Mouse (Mus musculus) neural tube, embryonic 14.5 days (tissue): Measurements from ENCODE around the gene Anapc1. TPM values are rescaled to one million over a fixed set of nuclear protein-coding genes. Genes with fewer than 3 reads are reported as not detected.

Experiments used
- ATAC-seq: fragments of 200-750 bp; cut with Nextera tagmentation; 2 replicates; pipeline ENCODE4 v1.8.0; 2017; ENCODE audit warnings: low read depth, mild to moderate bottlenecking, moderate TSS enrichment, moderate library complexity
- H3K27ac ChIP-seq: fragments of 300-500 bp; sonication (generic); 2 replicates; pipeline ENCODE4 v1.5.1; 2014; ENCODE audit warnings: low read depth, mild to moderate bottlenecking, control low read depth, low read length, moderate library complexity, mixed read lengths
- H3K27me3 ChIP-seq: fragments of 300-500 bp; sonication (generic); 2 replicates; pipeline ENCODE4 v1.6.1; 2014; ENCODE audit warnings: low read length; ENCODE audit not compliant: control insufficient read depth, insufficient read depth
- H3K36me3 ChIP-seq: fragments of 300-500 bp; sonication (generic); 2 replicates; pipeline ENCODE4 v1.6.1; 2014; ENCODE audit warnings: low read length, mixed read lengths; ENCODE audit not compliant: control insufficient read depth, insufficient read depth
- H3K4me1 ChIP-seq: fragments of 300-500 bp; sonication (generic); 2 replicates; pipeline ENCODE4 v1.6.1; 2014; ENCODE audit warnings: low read length; ENCODE audit not compliant: control insufficient read depth, insufficient read depth
- H3K4me2 ChIP-seq: fragments of 300-500 bp; sonication (generic); 2 replicates; pipeline ENCODE4 v1.6.1; 2014; ENCODE audit warnings: mild to moderate bottlenecking, low read depth, low read length, control low read depth
- H3K4me3 ChIP-seq: fragments of 300-500 bp; sonication (generic); 2 replicates; pipeline ENCODE4 v1.5.1; 2014; ENCODE audit warnings: low read depth, low read length, control low read depth, mixed read lengths
- H3K9ac ChIP-seq: fragments of 300-500 bp; sonication (generic); replicated peaks from 2 replicates; pipeline ENCODE4 v1.6.1; 2014; ENCODE audit warnings: low read depth, mild to moderate bottlenecking, control low read depth, low read length, mixed read lengths
- H3K9me3 ChIP-seq: fragments of 300-500 bp; sonication (generic); 2 replicates; pipeline ENCODE4 v1.6.1; 2016; ENCODE audit warnings: low read length; ENCODE audit not compliant: control insufficient read depth
- WGBS: fragments of 180-500 bp; shearing (Covaris S2); extraction: QIAGEN DNeasy Blood & Tissue Kit; methylation state at CpG from one replicate; pipeline ENCODE4 v1.1.7; 2014; 5-methylcytosine and 5-hydroxymethylcytosine counted together
- polyA plus RNA-seq: library from polyadenylated mRNA; unstranded; fragments of >200 nt; fragmentation: Nextera tagmentation; extraction: Ambion mirVana; gene quantifications from 2 replicates; pipeline ENCODE4 v1.2.1, GENCODE M21; 2014

Gene Anapc1
- polyA plus RNA-seq: 57.0 and 58.0 TPM in 2 replicates

DNA sequence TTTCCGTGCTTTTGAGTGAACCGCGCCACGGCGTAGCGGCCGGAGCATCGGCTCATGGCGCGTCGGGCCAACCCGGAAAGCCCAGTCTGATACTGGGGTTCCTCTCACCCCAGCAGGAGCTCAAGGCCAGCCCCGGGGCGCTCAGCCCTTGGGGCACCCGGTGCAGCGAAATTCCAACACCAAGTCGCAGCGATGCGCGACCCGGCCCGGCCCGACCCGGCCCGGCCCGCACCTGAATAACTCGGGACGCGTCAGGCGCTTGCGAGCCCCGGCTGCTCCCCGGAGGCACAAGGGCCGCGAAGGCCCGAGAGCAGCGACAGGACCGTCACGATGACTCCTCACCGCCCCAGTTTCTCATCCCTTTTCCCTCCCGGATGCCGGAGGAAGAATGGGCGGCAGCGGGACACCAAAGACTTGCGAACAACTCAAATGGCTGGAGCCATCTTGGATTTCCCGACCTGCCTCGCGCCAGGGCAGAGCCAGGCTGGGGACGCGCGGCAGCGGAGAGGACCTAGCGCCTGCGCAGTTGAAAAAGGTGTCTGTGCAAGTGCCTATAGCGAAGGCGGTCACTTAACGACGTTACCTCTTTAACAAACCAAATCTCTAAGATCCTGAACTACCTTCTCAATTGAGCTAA is at the start of gene Anapc1:
TSS of gene Anapc1 (minus strand) at position 471 of the 637 bp plus-strand sequence.
- Histone ChIP-seq H3K4me2 (peak within 1 kb of the TSS; percentile 75), H3K9me3 (no peaks in the 10 kb centered on the region), H3K27ac (peak within 1 kb of the TSS; percentile 89), H3K36me3 (peaks cover 2% of the 10 kb centered on the region; the same call in 1 of the 2 replicates), H3K4me3 (peak within 1 kb of the TSS; percentile 100), H3K27me3 (no peaks in the 10 kb centered on the region), H3K4me1 (peaks cover 8% of the 10 kb centered on the region), H3K9ac (peak within 1 kb of the TSS; percentile 95)
- ATAC-seq: peak; percentile 98
- WGBS: under 1% methylated on average over 58 of the region's 58 CpGs

- Histone ChIP-seq H3K4me3 (no peak overlapping the region), H3K4me1 (no peaks in the 10 kb centered on the region), H3K9ac (no peak overlapping the region), H3K4me2 (no peak overlapping the region), H3K27me3 (no peaks in the 10 kb centered on the region), H3K36me3 (no peaks in the 10 kb centered on the region), H3K27ac (no peak overlapping the region), H3K9me3 (no peaks in the 10 kb centered on the region)
- WGBS: 63% methylated on average over 3 of the region's 3 CpGs
- no peak for ATAC-seq
These were observed 47.9 kb upstream of the Anapc1 start for GRCm38 (mm10) chr2:128735089-128735488.

DNA sequence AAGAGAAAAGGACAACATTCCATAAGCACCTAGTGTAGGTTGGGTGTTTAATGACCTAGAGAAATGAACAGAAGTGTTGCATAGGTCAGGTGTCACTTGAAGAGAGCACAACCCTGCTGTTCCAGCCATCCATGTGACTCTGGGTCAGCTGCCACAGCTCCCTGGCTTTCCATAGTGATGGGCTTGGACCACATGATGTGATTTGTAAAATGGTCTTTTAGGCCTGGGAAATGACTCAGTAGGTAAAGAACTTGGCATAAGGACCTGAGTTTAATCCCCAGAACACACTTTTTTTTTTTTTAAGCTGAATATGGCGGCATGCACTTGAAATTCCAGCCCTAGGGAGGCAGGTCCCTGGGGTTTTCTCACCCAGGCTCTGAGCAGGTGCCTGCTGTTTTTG is 44.8 kb upstream of the Anapc1 start:
- Histone ChIP-seq H3K9me3 (no peaks in the 10 kb centered on the region), H3K9ac (no peak overlapping the region), H3K4me2 (no peak overlapping the region), H3K27me3 (no peaks in the 10 kb centered on the region), H3K4me1 (no peaks in the 10 kb centered on the region), H3K27ac (no peak overlapping the region), H3K4me3 (no peak overlapping the region), H3K36me3 (no peaks in the 10 kb centered on the region)
- WGBS: 92% methylated on average over 1 of the region's 1 CpGs
- ATAC-seq: no peak

DNA sequence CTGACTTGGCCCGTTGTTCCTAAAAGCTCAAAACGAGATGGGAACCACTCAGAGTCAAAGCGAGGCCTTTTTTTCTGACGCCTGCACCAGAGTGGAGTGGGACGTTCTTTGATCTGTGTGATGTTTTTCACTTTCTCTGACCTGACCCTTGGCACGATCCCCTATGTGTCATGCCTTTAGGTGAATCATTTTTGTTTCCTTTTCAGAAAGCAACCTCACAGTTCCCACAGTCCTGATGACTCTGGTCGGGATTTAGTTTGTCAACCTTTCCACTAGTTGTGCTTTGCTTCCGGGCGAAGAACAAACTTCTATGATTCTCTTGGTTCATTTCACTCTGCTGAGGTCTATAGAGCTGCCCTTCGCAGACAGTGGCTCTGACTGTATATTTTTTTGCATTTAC is 44.3 kb upstream of the Anapc1 start:
- 78% methylated on average over 10 of the region's 10 CpGs for WGBS
- H3K4me3 ChIP-seq: no peak overlapping the region
- no peak overlapping the region for H3K9ac ChIP-seq
- no peaks in the 10 kb centered on the region for H3K4me1 ChIP-seq
- ATAC-seq: no peak
- H3K36me3 ChIP-seq: no peaks in the 10 kb centered on the region
- H3K27me3 ChIP-seq: no peaks in the 10 kb centered on the region
- H3K27ac ChIP-seq: no peak overlapping the region
- no peaks in the 10 kb centered on the region for H3K9me3 ChIP-seq
- H3K4me2 ChIP-seq: no peak overlapping the region

GRCm38 (mm10) chr2:128729141-128729540 is 42.0 kb upstream of the Anapc1 start:
- peak; percentile 58; the same call in 1 of the 2 replicates for ATAC-seq
- H3K4me1 ChIP-seq: no peaks in the 10 kb centered on the region
- no peaks in the 10 kb centered on the region for H3K36me3 ChIP-seq
- no peak overlapping the region for H3K27ac ChIP-seq
- H3K9ac ChIP-seq: no peak overlapping the region
- WGBS: 34% methylated on average over 7 of the region's 7 CpGs
- H3K27me3 ChIP-seq: no peaks in the 10 kb centered on the region
- no peak overlapping the region for H3K4me2 ChIP-seq
- no peaks in the 10 kb centered on the region for H3K9me3 ChIP-seq
- H3K4me3 ChIP-seq: no peak overlapping the region

- Histone ChIP-seq H3K36me3 (no peaks in the 10 kb centered on the region), H3K27ac (no peak overlapping the region), H3K4me2 (no peak overlapping the region), H3K4me3 (no peak overlapping the region), H3K4me1 (no peaks in the 10 kb centered on the region), H3K27me3 (no peaks in the 10 kb centered on the region), H3K9me3 (no peaks in the 10 kb centered on the region), H3K9ac (no peak overlapping the region)
- WGBS: 94% methylated on average over 4 of the region's 4 CpGs
- no peak for ATAC-seq
These were observed 40.9 kb upstream of the Anapc1 start for GRCm38 (mm10) chr2:128728066-128728465.

GRCm38 (mm10) chr2:128727552-128727951 is 40.4 kb upstream of the Anapc1 start:
- Histone ChIP-seq H3K4me3 (no peak overlapping the region), H3K9me3 (no peaks in the 10 kb centered on the region), H3K9ac (no peak overlapping the region), H3K4me1 (no peaks in the 10 kb centered on the region), H3K4me2 (no peak overlapping the region), H3K27ac (no peak overlapping the region), H3K27me3 (no peaks in the 10 kb centered on the region), H3K36me3 (no peaks in the 10 kb centered on the region)
- 58% methylated on average over 3 of the region's 3 CpGs for WGBS
- ATAC-seq: no peak

DNA sequence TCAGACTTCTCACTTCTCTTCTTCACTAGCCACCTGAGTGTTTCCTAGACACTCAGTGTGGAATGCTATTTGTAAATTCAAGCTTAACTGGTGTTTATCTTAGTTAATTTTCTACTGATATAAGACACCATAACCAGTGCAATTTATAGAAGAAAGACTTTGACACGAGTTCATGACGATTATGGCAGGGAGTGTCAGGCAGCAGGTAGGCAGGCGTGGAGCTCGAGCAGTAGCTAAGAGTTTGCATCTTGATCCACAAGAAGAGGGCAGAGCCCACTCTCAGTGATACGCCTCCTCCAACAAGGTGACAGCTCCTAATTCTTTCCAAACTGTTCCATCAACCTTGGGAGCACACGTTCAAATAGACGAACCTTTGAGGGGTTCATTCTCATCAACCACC is 39.4 kb upstream of the Anapc1 start:
- no peaks in the 10 kb centered on the region for H3K9me3 ChIP-seq
- H3K27me3 ChIP-seq: no peaks in the 10 kb centered on the region
- WGBS: 86% methylated on average over 7 of the region's 7 CpGs
- H3K4me1 ChIP-seq: no peaks in the 10 kb centered on the region
- H3K4me2 ChIP-seq: no peak overlapping the region
- ATAC-seq: no peak
- H3K9ac ChIP-seq: no peak overlapping the region
- H3K36me3 ChIP-seq: no peaks in the 10 kb centered on the region
- no peak overlapping the region for H3K27ac ChIP-seq
- H3K4me3 ChIP-seq: no peak overlapping the region

DNA sequence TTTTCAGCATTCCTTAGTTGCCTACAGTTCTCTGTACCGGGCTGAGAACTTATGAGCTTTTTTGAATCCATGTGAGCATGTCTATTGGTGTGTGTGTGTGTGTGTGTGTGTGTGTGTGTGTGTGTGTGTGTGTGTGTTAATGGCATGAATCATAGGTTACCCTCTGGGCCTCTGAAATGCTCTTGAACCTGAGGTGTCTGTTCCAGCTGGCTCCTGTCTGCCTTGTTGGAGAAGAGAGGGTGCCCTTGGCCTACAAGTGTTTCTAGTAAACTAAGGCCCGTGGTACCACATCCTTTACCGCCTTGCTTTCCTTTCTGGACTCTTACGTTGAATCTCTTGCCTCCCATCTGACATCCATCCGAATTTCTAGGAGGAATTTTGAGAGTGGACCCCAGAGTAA is 38.9 kb upstream of the Anapc1 start:
- Histone ChIP-seq H3K27me3 (no peaks in the 10 kb centered on the region), H3K4me3 (no peak overlapping the region), H3K27ac (no peak overlapping the region), H3K9ac (no peak overlapping the region), H3K4me2 (no peak overlapping the region), H3K36me3 (no peaks in the 10 kb centered on the region), H3K9me3 (no peaks in the 10 kb centered on the region), H3K4me1 (no peaks in the 10 kb centered on the region)
- 96% methylated on average over 5 of the region's 5 CpGs for WGBS
- no peak for ATAC-seq
